Mouse (Mus musculus): ENCODE results near the gene Gpr27.

- TF ChIP-seq TAL1 (IDR thresholded peaks at IDR 0.05; ENCODE audit: low read length) (no peak), GATA1 (IDR thresholded peaks at IDR 0.05; ENCODE audit: low read length) (no peak)
Observed at GRCm38 (mm10) chr6:99691666-99692205, 743 bp upstream of the Gpr27 start.

Measured in erythroblast, embryonic 14.5 days (primary cell).